Mouse (Mus musculus) hindbrain, embryonic 10.5 days (tissue): Measurements from ENCODE around the gene Cdadc1. TPM values are rescaled to one million over a fixed set of nuclear protein-coding genes. Genes with fewer than 3 reads are reported as not detected.
A peak's percentile ranks its signal among the peaks of the same experiment; 100 is the strongest.

Experiments
- DNase-seq: peaks from one replicate; pipeline ENCODE4 v3.0.0-alpha.2; 2017; ENCODE audit warnings: low spot score
- H3K27ac ChIP-seq: fragments of 300-500 bp; sonication (generic); 2 replicates; pipeline ENCODE4 v1.5.1; 2016; ENCODE audit warnings: mild to moderate bottlenecking, moderate library complexity
- H3K27me3 ChIP-seq: fragments of 300-500 bp; sonication (generic); 2 replicates; pipeline ENCODE4 v1.6.1; 2016; ENCODE audit warnings: mild to moderate bottlenecking; ENCODE audit not compliant: poor library complexity, insufficient read depth, severe bottlenecking
- H3K36me3 ChIP-seq: fragments of 300-500 bp; sonication (generic); 2 replicates; pipeline ENCODE4 v1.6.1; 2016; ENCODE audit warnings: mild to moderate bottlenecking, moderate library complexity
- H3K4me1 ChIP-seq: fragments of 300-500 bp; sonication (generic); replicated peaks from 2 replicates; pipeline ENCODE4 v1.6.1; 2016; ENCODE audit warnings: mild to moderate bottlenecking
- H3K4me3 ChIP-seq: fragments of 300-500 bp; sonication (generic); 2 replicates; pipeline ENCODE4 v1.5.1; 2016; ENCODE audit warnings: mild to moderate bottlenecking, moderate library complexity
- H3K9me3 ChIP-seq: fragments of 300-500 bp; sonication (generic); 2 replicates; pipeline ENCODE4 v1.6.1; 2016; ENCODE audit warnings: mild to moderate bottlenecking, moderate library complexity
- WGBS: fragments of 180-500 bp; shearing (Covaris S2); methylation state at CpG from one replicate; pipeline ENCODE4 v1.1.7; 2016; 5-methylcytosine and 5-hydroxymethylcytosine counted together
- polyA plus RNA-seq: library from polyadenylated mRNA; unstranded; fragments of >200 nt; fragmentation: Nextera tagmentation; extraction: Ambion mirVana; gene quantifications from 2 replicates; pipeline ENCODE4 v1.2.1, GENCODE M21; 2016

Cdadc1 gene
- 23.5 and 26.3 TPM in 2 replicates for polyA plus RNA-seq

DNA sequence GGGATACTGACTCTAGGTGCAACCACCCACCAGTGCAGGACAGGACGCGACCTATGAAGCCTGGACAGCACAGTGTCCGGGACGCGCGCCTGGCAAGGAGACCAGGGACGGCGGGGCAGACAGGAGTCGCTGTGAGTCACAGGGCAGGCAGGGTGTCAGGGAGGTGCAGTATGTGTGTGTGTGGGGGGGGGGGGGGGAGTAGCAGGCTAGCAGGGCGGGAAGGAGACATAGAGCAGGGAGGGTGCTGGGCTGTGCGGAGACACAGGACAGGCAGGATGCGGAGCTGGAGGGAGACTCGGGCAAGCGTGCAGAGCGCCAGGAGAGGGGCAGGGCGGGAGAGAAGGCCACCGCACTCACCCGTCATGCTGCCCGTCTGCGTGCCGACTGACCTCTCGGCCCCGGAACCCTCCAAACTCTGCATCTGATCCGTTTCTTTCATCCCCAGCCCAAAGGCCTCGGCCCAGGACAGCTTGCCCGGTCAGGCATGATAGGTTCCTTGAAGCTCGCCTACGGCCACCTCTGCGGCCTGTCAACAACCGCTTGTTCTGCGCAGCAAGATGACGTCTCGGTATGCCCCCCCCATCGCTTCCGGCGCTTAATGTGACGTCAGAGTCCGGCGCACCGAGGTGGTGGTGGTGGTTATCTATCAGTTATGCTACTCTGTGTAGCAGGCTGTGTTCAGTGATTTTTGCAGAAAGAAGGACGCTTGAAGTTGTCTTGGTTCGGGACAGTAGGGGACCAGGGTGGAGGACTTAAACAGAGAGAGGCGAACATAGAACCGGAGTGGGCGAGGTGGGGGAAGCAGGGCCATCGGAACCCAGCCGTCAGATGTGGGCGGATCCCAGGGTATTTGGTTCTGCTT lies at the start of gene Cdadc1:
Gene Cdadc1 (minus strand): TSS at position 562 of the 862 bp plus-strand sequence.
- H3K36me3 ChIP-seq: peaks cover 10% of the 10 kb centered on the region; the same call in 1 of the 2 replicates
- no peaks in the 10 kb centered on the region for H3K9me3 ChIP-seq
- DNase-seq: peak; percentile 97
- under 1% methylated on average over 47 of the region's 48 CpGs for WGBS
- peak within 1 kb of the TSS; percentile 92 for H3K4me3 ChIP-seq
- 0 out of 2 replicates have a peak, but pooled peaks cover under 1% of the 10 kb centered on the region for H3K27me3 ChIP-seq
- peaks cover 14% of the 10 kb centered on the region for H3K4me1 ChIP-seq
- peak within 1 kb of the TSS; percentile 89 for H3K27ac ChIP-seq

GRCm38 (mm10) chr14:59646826-59647697 lies 49.3 kb upstream of the Cdadc1 start:
- no peaks in the 10 kb centered on the region for H3K36me3 ChIP-seq
- H3K27me3 ChIP-seq: peaks cover 28% of the 10 kb centered on the region
- no peak for DNase-seq
- no peaks in the 10 kb centered on the region for H3K9me3 ChIP-seq
- peaks cover 23% of the 10 kb centered on the region for H3K4me1 ChIP-seq
- 81% methylated on average over 16 of the region's 16 CpGs for WGBS
- H3K27ac ChIP-seq: peak overlapping the region; percentile 41
- H3K4me3 ChIP-seq: no peak overlapping the region

GRCm38 (mm10) chr14:59644896-59645295 lies 47.1 kb upstream of the Cdadc1 start:
- Histone ChIP-seq H3K4me1 (peaks cover 36% of the 10 kb centered on the region), H3K27me3 (peaks cover 31% of the 10 kb centered on the region), H3K27ac (no peak overlapping the region), H3K4me3 (no peak overlapping the region), H3K9me3 (no peaks in the 10 kb centered on the region), H3K36me3 (no peaks in the 10 kb centered on the region)
- 73% methylated on average over 3 of the region's 3 CpGs for WGBS
- DNase-seq: no peak

DNA sequence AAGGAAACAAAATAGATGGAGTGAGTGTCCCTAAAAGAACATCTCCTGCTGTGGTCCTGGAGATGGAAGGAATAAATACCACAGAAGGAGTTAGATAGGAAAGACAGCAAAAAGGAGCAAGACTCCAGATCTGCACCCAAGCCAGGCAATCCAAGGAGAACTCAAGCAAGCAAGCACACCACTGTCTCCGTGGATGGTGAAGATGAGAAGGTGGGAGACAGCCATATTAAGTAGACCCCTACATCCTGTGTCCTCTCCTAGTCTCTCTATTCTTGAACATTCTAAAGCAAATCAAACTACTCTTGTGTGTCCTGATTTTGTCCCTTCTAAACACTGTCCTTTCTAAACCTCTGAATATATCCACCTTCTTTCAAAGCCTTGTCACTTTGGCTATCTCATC lies 46.4 kb upstream of the Cdadc1 start:
- no peaks in the 10 kb centered on the region for H3K36me3 ChIP-seq
- no peaks in the 10 kb centered on the region for H3K9me3 ChIP-seq
- H3K27me3 ChIP-seq: peaks cover 36% of the 10 kb centered on the region
- peaks cover 37% of the 10 kb centered on the region for H3K4me1 ChIP-seq
- H3K27ac ChIP-seq: no peak overlapping the region
- 86% methylated on average over 1 of the region's 1 CpGs for WGBS
- H3K4me3 ChIP-seq: no peak overlapping the region
- no peak for DNase-seq

- WGBS: 72% methylated on average over 12 of the region's 12 CpGs
Measured at GRCm38 (mm10) chr14:59643582-59643981, 45.8 kb upstream of the Cdadc1 start.

GRCm38 (mm10) chr14:59641856-59642255 lies 44.1 kb upstream of the Cdadc1 start:
- no peaks in the 10 kb centered on the region for H3K9me3 ChIP-seq
- peaks cover 28% of the 10 kb centered on the region for H3K4me1 ChIP-seq
- DNase-seq: peak; percentile 59
- no peaks in the 10 kb centered on the region for H3K36me3 ChIP-seq
- no peak overlapping the region for H3K27ac ChIP-seq
- 43% methylated on average over 5 of the region's 5 CpGs for WGBS
- H3K4me3 ChIP-seq: no peak overlapping the region
- peaks cover 42% of the 10 kb centered on the region for H3K27me3 ChIP-seq

More at GRCm38 (mm10) chr14:59643582-59643981, 45.8 kb upstream of the Cdadc1 start:
- no peak overlapping the region for H3K27ac ChIP-seq
- peaks cover 42% of the 10 kb centered on the region for H3K27me3 ChIP-seq
- no peak overlapping the region for H3K4me3 ChIP-seq
- peaks cover 36% of the 10 kb centered on the region for H3K4me1 ChIP-seq
- H3K9me3 ChIP-seq: no peaks in the 10 kb centered on the region
- DNase-seq: no peak
- no peaks in the 10 kb centered on the region for H3K36me3 ChIP-seq

DNA sequence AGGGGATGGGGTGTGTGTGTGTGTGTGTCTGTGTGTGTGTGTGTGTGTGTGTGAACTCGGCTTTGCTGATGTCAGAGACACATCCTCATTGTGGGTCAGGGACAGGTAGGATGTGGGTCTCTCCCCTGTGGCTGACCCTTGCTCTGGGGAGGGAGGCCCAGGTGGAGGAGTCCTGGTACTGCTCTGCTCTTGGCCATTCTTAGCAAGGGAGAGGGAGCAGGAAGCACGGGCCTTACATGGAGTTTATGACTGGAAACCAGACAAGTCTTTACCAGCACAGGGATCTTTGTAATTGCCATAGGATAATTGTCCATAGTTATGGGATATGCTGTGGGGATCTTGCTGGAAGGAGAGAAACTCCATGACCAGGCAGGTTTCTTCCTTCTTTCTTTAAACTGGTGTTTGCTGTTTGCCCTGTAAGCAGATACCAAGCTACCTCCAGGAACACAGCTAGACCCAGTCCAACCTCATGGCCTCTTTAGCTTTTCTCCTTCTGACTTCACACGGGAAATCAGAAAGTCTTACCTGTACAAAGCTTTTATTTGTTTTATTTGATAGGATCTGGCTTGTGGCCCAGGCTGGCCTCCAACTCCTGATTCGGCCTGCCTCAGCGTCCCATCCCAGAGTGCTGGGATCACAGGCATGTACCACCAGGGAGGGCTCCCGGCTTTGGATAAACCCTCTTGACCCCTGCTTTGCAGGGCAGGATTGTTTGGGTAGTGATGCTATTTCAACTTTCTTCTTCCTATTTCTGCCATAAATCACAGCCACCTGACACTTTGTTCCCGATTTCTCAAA lies 41.3 kb upstream of the Cdadc1 start:
- Histone ChIP-seq H3K36me3 (no peaks in the 10 kb centered on the region), H3K27ac (peak overlapping the region; percentile 40; the same call in 1 of the 2 replicates), H3K4me1 (peaks cover 26% of the 10 kb centered on the region), H3K27me3 (peaks cover 24% of the 10 kb centered on the region), H3K4me3 (no peak overlapping the region), H3K9me3 (no peaks in the 10 kb centered on the region)
- 65% methylated on average over 7 of the region's 7 CpGs for WGBS
- DNase-seq: no peak

GRCm38 (mm10) chr14:59633988-59634387 lies 36.2 kb upstream of the Cdadc1 start:
- WGBS: 79% methylated on average over 9 of the region's 9 CpGs
- no peak overlapping the region for H3K27ac ChIP-seq

GRCm38 (mm10) chr14:59633295-59633898 lies 35.6 kb upstream of the Cdadc1 start:
- Histone ChIP-seq H3K4me1 (0 out of 2 replicates have a peak, but pooled peaks cover 3% of the 10 kb centered on the region), H3K4me3 (no peak overlapping the region), H3K36me3 (peaks cover 9% of the 10 kb centered on the region), H3K9me3 (no peaks in the 10 kb centered on the region), H3K27ac (no peak overlapping the region), H3K27me3 (peaks cover 18% of the 10 kb centered on the region)
- DNase-seq: no peak
- 87% methylated on average over 5 of the region's 5 CpGs for WGBS

More at GRCm38 (mm10) chr14:59633988-59634387, 36.2 kb upstream of the Cdadc1 start:
- DNase-seq: no peak
- peaks cover 9% of the 10 kb centered on the region for H3K36me3 ChIP-seq
- no peaks in the 10 kb centered on the region for H3K9me3 ChIP-seq
- H3K4me1 ChIP-seq: 0 out of 2 replicates have a peak, but pooled peaks cover 3% of the 10 kb centered on the region
- H3K4me3 ChIP-seq: no peak overlapping the region
- peaks cover 23% of the 10 kb centered on the region for H3K27me3 ChIP-seq

DNA sequence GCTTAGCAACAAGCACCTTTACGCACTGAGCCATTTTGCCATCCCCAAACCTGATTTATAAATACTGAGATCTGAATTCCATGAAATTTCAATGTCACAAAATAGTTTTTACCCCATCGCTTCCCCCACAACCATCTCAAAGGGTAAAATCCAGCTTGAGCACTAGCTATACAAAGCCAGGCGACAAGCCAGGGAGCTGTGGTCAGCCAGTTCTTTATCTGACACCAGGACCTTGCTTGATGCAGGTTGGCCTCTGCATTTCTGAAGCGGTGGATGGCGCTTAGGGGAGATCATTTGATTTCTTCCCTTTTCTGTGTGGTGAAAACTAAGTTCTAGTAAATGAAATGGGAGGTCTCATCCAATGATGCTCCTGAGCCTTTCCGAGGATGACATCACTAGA lies 34.3 kb upstream of the Cdadc1 start:
- H3K4me3 ChIP-seq: no peak overlapping the region
- H3K27me3 ChIP-seq: peaks cover 30% of the 10 kb centered on the region
- DNase-seq: no peak
- peaks cover 9% of the 10 kb centered on the region for H3K36me3 ChIP-seq
- H3K27ac ChIP-seq: no peak overlapping the region
- H3K9me3 ChIP-seq: no peaks in the 10 kb centered on the region
- 92% methylated on average over 6 of the region's 6 CpGs for WGBS
- peaks cover 14% of the 10 kb centered on the region for H3K4me1 ChIP-seq

GRCm38 (mm10) chr14:59630096-59630495 lies 32.3 kb upstream of the Cdadc1 start:
- Histone ChIP-seq H3K9me3 (no peaks in the 10 kb centered on the region), H3K27me3 (peaks cover 50% of the 10 kb centered on the region), H3K4me1 (peaks cover 34% of the 10 kb centered on the region), H3K27ac (no peak overlapping the region), H3K4me3 (no peak overlapping the region), H3K36me3 (peaks cover 9% of the 10 kb centered on the region)
- 90% methylated on average over 9 of the region's 9 CpGs for WGBS
- no peak for DNase-seq

DNA sequence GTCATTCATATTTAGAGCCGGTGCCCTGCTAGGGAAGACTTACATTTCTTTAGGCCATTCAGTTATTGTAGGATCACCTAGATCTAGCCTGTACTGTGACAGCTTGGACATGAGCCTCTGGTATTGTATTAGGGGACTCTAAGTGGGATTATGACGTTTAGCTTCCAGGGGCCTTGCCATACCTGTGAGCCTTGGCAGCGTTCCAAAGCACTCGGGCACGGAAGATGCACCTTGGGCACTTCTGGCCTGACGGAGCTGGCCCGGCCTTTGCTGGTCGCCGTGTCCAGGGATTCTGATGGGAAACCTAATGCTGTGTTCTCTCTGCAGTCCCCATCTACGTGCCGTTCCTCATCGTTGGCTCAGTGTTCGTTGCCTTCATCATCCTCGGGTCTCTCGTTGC lies 31.5 kb upstream of the Cdadc1 start:
- 93% methylated on average over 15 of the region's 15 CpGs for whole genome bisulfite sequencing
- no peak for DNase-seq
- peaks cover 9% of the 10 kb centered on the region for H3K36me3 ChIP-seq
- peaks cover 57% of the 10 kb centered on the region for H3K27me3 ChIP-seq
- no peak overlapping the region for H3K4me3 ChIP-seq
- H3K27ac ChIP-seq: no peak overlapping the region
- no peaks in the 10 kb centered on the region for H3K9me3 ChIP-seq
- peaks cover 42% of the 10 kb centered on the region for H3K4me1 ChIP-seq
